Mouse (Mus musculus): ENCODE data around the gene Lamc2.

Lamc2 gene

GRCm38 (mm10) chr1:153185828-153186803, at the start of gene Lamc2:
TSS of gene Lamc2 (minus strand) at chr1:153186447.
- no peak for DNase-seq (ENCODE audit: low read depth, low spot score)

- no peak for DNase-seq (ENCODE audit: low read depth, low spot score)
These were observed 49.3 kb upstream of the Lamc2 start for GRCm38 (mm10) chr1:153235576-153235975.

GRCm38 (mm10) chr1:153231681-153232080, 45.4 kb upstream of the Lamc2 start:
- no peak for DNase-seq (ENCODE audit: low read depth, low spot score)

- no peak for DNase-seq (ENCODE audit: low read depth, low spot score)
These were observed 41.7 kb upstream of the Lamc2 start for GRCm38 (mm10) chr1:153227916-153228315.

GRCm38 (mm10) chr1:153227096-153227495, 40.8 kb upstream of the Lamc2 start:
- no peak for DNase-seq (ENCODE audit: low read depth, low spot score)

DNA sequence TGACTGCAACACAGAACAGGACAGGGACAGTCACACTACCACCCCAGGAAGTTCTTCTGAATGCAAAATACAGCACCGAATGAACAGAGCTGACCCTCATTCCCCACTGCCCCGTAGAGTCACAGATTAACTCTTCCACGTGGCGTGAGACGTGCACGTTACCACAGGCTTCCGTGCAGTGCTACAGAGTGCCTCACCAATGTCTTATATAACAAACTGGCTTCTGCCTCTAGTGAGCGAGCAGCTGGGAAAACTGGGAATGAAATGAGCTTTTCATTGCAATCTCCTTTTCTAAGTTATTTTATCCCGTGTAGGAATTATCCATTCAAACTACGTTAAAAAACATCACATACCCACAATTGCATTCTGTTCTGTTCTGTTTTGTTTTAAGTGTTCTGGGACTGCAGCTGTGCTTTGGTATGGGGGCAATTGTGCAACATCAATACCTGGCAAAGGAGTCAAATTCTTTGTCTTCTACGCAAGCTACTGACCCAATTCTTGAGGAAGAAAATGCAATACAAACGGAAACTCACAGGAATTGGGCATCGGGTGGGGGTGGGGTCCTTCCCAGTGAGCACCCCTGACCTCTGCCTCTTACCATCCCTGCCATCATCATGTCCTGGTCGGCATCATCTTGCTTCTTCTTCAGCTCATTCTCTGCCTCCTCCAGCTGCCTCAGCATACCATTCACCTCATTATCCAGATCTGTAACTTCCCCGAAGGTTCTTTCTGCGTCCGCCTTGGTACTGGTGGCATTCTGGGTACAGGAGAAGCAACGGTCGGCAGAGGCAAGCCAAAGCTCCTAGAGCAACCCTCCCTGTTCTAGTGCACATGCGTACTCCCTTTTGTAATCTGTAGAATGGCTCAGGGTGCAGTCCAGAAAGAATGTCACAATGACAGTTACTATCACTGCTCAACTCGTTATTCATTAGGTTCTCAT, 39.8 kb upstream of the Lamc2 start:
- DNase-seq (ENCODE audit: low read depth, low spot score) = no peak

- DNase-seq (ENCODE audit: low read depth, low spot score) = no peak
These were observed 38.1 kb upstream of the Lamc2 start for GRCm38 (mm10) chr1:153224331-153224730.

DNA sequence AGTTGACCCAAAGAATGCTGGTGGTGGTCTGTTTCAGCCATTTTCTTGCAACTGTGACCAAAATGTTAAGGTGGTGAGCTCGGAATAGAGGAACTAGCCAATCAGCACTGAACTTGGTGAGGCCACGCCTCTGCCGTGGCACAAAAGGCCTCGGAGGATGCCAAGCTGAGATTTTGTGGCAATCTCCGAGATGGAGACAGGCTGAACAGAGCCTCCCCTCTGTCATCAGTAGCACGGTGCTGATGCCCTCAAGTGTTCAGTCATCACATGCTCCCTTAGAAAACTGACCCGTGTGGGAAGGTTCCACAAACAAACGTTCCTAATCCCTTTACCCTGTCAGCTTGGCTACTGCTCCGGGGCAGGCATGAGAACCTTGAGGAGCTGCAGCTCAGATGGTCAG, 33.1 kb upstream of the Lamc2 start:
- no peak for DNase-seq (ENCODE audit: low read depth, low spot score)

- no peak for DNase-seq (ENCODE audit: low read depth, low spot score)
These were observed 30.3 kb upstream of the Lamc2 start for GRCm38 (mm10) chr1:153216516-153216915.

GRCm38 (mm10) chr1:153215676-153216075, 29.4 kb upstream of the Lamc2 start:
- DNase-seq (ENCODE audit: low read depth, low spot score) = no peak

- no peak for DNase-seq (ENCODE audit: low read depth, low spot score)
These were observed 24.7 kb upstream of the Lamc2 start for GRCm38 (mm10) chr1:153210992-153211391.

- DNase-seq (ENCODE audit: low read depth, low spot score) = no peak
These were observed 24.0 kb upstream of the Lamc2 start for GRCm38 (mm10) chr1:153210198-153210597.

DNA sequence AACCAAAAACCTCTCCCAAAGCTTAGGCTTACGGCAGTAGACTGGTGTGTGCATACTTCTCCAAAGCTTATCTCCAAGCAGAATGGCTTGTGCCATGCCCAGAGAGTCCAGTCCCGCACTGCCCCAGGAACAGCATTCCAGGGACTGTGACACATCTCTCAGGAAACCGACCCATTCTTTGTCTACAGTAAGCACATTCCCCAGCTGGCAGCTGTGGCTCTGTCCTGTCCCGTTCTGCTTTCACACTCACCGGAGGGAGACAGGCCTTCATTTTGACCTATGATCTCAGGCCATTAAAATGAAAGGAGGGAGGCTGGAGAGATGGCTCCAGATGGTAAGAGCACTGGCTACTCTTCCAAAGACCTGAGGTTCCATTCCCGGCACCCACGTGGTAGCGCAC, 15.9 kb upstream of the Lamc2 start:
- no peak for DNase-seq (ENCODE audit: low read depth, low spot score)

DNA sequence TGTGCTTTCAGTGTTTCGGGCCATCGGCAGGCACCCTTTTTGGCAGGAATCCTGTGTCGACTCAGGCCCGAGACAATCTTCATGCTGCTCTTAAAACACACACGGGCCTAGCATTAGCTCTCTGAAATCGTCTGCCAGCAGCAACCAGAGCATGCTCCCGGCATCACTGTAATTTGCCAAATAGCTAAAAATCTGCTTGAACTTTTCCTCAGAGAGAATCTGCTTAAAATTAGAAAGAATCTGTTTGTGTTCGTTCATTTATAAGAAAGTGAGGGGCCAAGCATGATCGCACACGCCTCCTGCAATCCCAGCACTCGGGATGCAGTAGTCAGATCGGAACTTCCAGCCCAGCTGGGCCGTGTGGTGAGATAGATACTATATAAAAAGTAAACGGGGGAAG, 15.2 kb upstream of the Lamc2 start:
- DNase-seq (ENCODE audit: low read depth, low spot score) = no peak

- no peak for DNase-seq (ENCODE audit: low read depth, low spot score)
These were observed 11.1 kb upstream of the Lamc2 start for GRCm38 (mm10) chr1:153197316-153197850.

- no peak for DNase-seq (ENCODE audit: low read depth, low spot score)
These were observed 6.7 kb upstream of the Lamc2 start for GRCm38 (mm10) chr1:153192945-153193344.

- DNase-seq (ENCODE audit: low read depth, low spot score) = no peak
These were observed 6.1 kb upstream of the Lamc2 start for GRCm38 (mm10) chr1:153192379-153192778.

DNA sequence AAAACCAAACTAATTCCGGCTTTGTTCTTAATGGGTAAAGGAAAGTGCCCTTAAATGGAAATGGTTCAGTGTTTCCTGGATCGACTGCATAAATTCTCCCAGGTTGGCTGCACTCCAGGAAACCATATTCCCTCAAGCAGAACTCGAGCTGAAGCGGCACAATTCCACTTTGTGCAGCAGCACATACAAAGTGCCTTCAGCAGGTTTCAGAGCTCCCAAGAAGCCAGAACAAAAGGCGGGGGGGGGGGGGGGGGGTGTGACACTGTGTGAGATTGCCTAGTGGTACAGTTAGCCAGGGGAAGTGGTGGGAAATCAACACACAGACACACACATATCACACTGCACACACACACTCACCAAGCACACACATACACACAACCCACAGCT, 5.7 kb upstream of the Lamc2 start:
- DNase-seq (ENCODE audit: low read depth, low spot score) = peak; percentile 18

GRCm38 (mm10) chr1:153191237-153191942, 5.1 kb upstream of the Lamc2 start:
- DNase-seq (ENCODE audit: low read depth, low spot score) = no peak

DNA sequence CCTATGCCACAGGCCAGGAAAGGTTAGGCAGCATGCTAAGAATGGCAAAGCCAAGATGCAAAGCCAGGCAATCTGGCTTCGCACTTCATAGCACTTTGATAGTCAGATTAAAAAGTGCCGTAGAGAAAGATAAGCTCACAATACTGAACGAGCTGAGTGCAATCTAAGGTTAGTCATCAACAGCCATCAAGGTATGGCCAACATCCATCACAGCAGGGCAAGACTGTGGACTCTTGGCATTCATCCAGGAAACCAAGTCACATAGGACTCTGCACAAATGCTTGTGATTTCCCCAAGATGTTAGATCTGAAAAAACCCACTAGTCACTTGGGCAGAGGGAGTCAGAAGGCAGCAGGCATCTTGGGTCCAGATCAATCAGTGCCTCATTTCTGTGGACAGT, 1.8 kb upstream of the Lamc2 start:
- DNase-seq (ENCODE audit: low read depth, low spot score) = no peak

GRCm38 (mm10) chr1:153180586-153181289, 5.5 kb downstream of the Lamc2 start:
- no peak for DNase-seq (ENCODE audit: low read depth, low spot score)

All from retina, adult 2 months (tissue).